Mouse (Mus musculus) forebrain, postnatal 0 days (tissue): ENCODE measurements at regions not wholly inside any gene's neighbourhood (a gene's known extent, or its start where the extent isn't known, plus 50 kb on each side); places are given as distances from the start of the nearest gene placed in this dataset.

Source experiments
- ATAC-seq: fragments of 200-750 bp; cut with Nextera tagmentation; 2 replicates; pipeline ENCODE4 v1.8.0; 2017; ENCODE audit warnings: mild to moderate bottlenecking, moderate library complexity
- DNase-seq: peaks from one replicate; pipeline ENCODE4 v3.0.0-alpha.2; 2015
- H3K27ac ChIP-seq: fragments of 300-500 bp; sonication (generic); 2 replicates; pipeline ENCODE4 v1.5.1; 2014; ENCODE audit warnings: low read depth, mild to moderate bottlenecking, antibody characterized with exemption, low read length, moderate library complexity, mixed read lengths
- H3K27me3 ChIP-seq: fragments of 300-500 bp; sonication (generic); 2 replicates; pipeline ENCODE4 v1.6.1; 2014; ENCODE audit warnings: mild to moderate bottlenecking, low read length, mixed read lengths; ENCODE audit not compliant: insufficient read depth
- H3K36me3 ChIP-seq: fragments of 300-500 bp; sonication (generic); 2 replicates; pipeline ENCODE4 v1.6.1; 2014; ENCODE audit warnings: mild to moderate bottlenecking, moderate library complexity; ENCODE audit not compliant: insufficient read depth
- H3K4me1 ChIP-seq: fragments of 300-500 bp; sonication (generic); 2 replicates; pipeline ENCODE4 v1.6.1; 2014; ENCODE audit warnings: antibody characterized with exemption; ENCODE audit not compliant: insufficient read depth
- H3K4me2 ChIP-seq: fragments of 300-500 bp; sonication (generic); 2 replicates; pipeline ENCODE4 v1.6.1; 2014; ENCODE audit warnings: low read depth, mild to moderate bottlenecking, moderate library complexity
- H3K4me3 ChIP-seq: fragments of 300-500 bp; sonication (generic); 2 replicates; pipeline ENCODE4 v1.5.1; 2014; ENCODE audit warnings: low read depth, low read length, mixed read lengths
- H3K9ac ChIP-seq: fragments of 300-500 bp; sonication (generic); 2 replicates; pipeline ENCODE4 v1.6.1; 2014; ENCODE audit warnings: mild to moderate bottlenecking
- H3K9me3 ChIP-seq: fragments of 300-500 bp; sonication (generic); 2 replicates; pipeline ENCODE4 v1.6.1; 2016; ENCODE audit warnings: low read length
- CTCF ChIP-seq: sonication (generic); IDR thresholded peaks from 2 replicates; pipeline ENCODE4 v1.5.1; 2016; ENCODE audit warnings: antibody characterized with exemption, control low read depth, low read depth
- WGBS: fragments of 180-500 bp; shearing (Covaris S2); extraction: QIAGEN DNeasy Blood & Tissue Kit; methylation state at CpG from one replicate; pipeline ENCODE4 v1.1.7; 2014; 5-methylcytosine and 5-hydroxymethylcytosine counted together

GRCm38 (mm10) chrX:110061870-110062269 is 752.2 kb upstream of the Pou3f4 start:
- no peak for TF ChIP-seq CTCF
- Histone ChIP-seq H3K27me3 (no peaks in the 10 kb centered on the region), H3K4me2 (no peak overlapping the region), H3K9ac (no peak overlapping the region), H3K36me3 (no peaks in the 10 kb centered on the region), H3K27ac (no peak overlapping the region), H3K4me1 (no peaks in the 10 kb centered on the region), H3K9me3 (no peaks in the 10 kb centered on the region), H3K4me3 (no peak overlapping the region)
- 42% methylated on average over 1 of the region's 1 CpGs for WGBS
- DNase-seq (no peak), ATAC-seq (no peak)

- WGBS: 42% methylated on average over 4 of the region's 4 CpGs
- no peak overlapping the region for H3K9ac ChIP-seq
- ATAC-seq (no peak), DNase-seq (no peak)
- H3K4me1 ChIP-seq: no peaks in the 10 kb centered on the region
- TF ChIP-seq CTCF: no peak
- H3K4me3 ChIP-seq: no peak overlapping the region
- no peaks in the 10 kb centered on the region for H3K36me3 ChIP-seq
- H3K9me3 ChIP-seq: no peaks in the 10 kb centered on the region
- no peaks in the 10 kb centered on the region for H3K27me3 ChIP-seq
- no peak overlapping the region for H3K4me2 ChIP-seq
- H3K27ac ChIP-seq: no peak overlapping the region
Measured at GRCm38 (mm10) chrX:110076376-110076775, 737.7 kb upstream of the Pou3f4 start.

GRCm38 (mm10) chrX:110077761-110078531 is 736.1 kb upstream of the Pou3f4 start:
- peak; percentile 25; the same call in 1 of the 2 replicates for ATAC-seq
- no peak overlapping the region for H3K4me2 ChIP-seq
- no peak for TF ChIP-seq CTCF
- no peaks in the 10 kb centered on the region for H3K9me3 ChIP-seq
- H3K4me3 ChIP-seq: no peak overlapping the region
- 41% methylated on average over 3 of the region's 3 CpGs for WGBS
- no peaks in the 10 kb centered on the region for H3K4me1 ChIP-seq
- H3K9ac ChIP-seq: no peak overlapping the region
- no peaks in the 10 kb centered on the region for H3K27me3 ChIP-seq
- H3K36me3 ChIP-seq: no peaks in the 10 kb centered on the region
- no peak for DNase-seq
- H3K27ac ChIP-seq: no peak overlapping the region

- Histone ChIP-seq H3K9me3 (no peaks in the 10 kb centered on the region), H3K4me2 (no peak overlapping the region), H3K9ac (no peak overlapping the region), H3K4me1 (no peaks in the 10 kb centered on the region), H3K4me3 (no peak overlapping the region), H3K27ac (no peak overlapping the region), H3K27me3 (no peaks in the 10 kb centered on the region), H3K36me3 (no peaks in the 10 kb centered on the region)
- DNase-seq (no peak), ATAC-seq (no peak)
- WGBS: 73% methylated on average over 1 of the region's 1 CpGs
- TF ChIP-seq CTCF: no peak
Measured at GRCm38 (mm10) chrX:110096976-110097375, 717.1 kb upstream of the Pou3f4 start.

GRCm38 (mm10) chrX:110109490-110109889 is 704.6 kb upstream of the Pou3f4 start:
- Histone ChIP-seq H3K9ac (no peak overlapping the region), H3K27ac (no peak overlapping the region), H3K4me2 (no peak overlapping the region), H3K9me3 (no peaks in the 10 kb centered on the region), H3K4me1 (no peaks in the 10 kb centered on the region), H3K36me3 (no peaks in the 10 kb centered on the region), H3K4me3 (no peak overlapping the region), H3K27me3 (no peaks in the 10 kb centered on the region)
- ATAC-seq: no peak
- no peak for DNase-seq
- no peak for TF ChIP-seq CTCF

- ATAC-seq: no peak
- no peak overlapping the region for H3K4me2 ChIP-seq
Measured at GRCm38 (mm10) chrX:110117471-110118190, 696.4 kb upstream of the Pou3f4 start.

GRCm38 (mm10) chrX:110120720-110121119 is 693.4 kb upstream of the Pou3f4 start:
- H3K27me3 ChIP-seq: no peaks in the 10 kb centered on the region
- no peak for TF ChIP-seq CTCF
- H3K9ac ChIP-seq: no peak overlapping the region
- ATAC-seq (no peak), DNase-seq (no peak)
- no peak overlapping the region for H3K4me2 ChIP-seq
- no peak overlapping the region for H3K27ac ChIP-seq
- H3K4me1 ChIP-seq: no peaks in the 10 kb centered on the region
- no peaks in the 10 kb centered on the region for H3K36me3 ChIP-seq
- 63% methylated on average over 1 of the region's 1 CpGs for WGBS
- H3K9me3 ChIP-seq: no peaks in the 10 kb centered on the region
- no peak overlapping the region for H3K4me3 ChIP-seq

More at GRCm38 (mm10) chrX:110117471-110118190, 696.4 kb upstream of the Pou3f4 start:
- no peak for TF ChIP-seq CTCF
- Histone ChIP-seq H3K36me3 (no peaks in the 10 kb centered on the region), H3K4me1 (no peaks in the 10 kb centered on the region), H3K27me3 (no peaks in the 10 kb centered on the region), H3K4me3 (no peak overlapping the region), H3K27ac (no peak overlapping the region), H3K9me3 (no peaks in the 10 kb centered on the region), H3K9ac (no peak overlapping the region)
- no peak for DNase-seq
- 92% methylated on average over 3 of the region's 3 CpGs for WGBS
